Mouse (Mus musculus) macrophage (primary cell): ENCODE results near the gene Cdrt4. TPM values are rescaled to one million over a fixed set of nuclear protein-coding genes. Genes with fewer than 3 reads are reported as not detected.

ENCODE experiments used
- H3K27ac ChIP-seq: fragments of 350-480 bp; formaldehyde crosslinking; 2 replicates; pipeline ENCODE4 v1.9.0; 2021
- H3K36me3 ChIP-seq: fragments of 350-480 bp; formaldehyde crosslinking; 2 replicates; pipeline ENCODE4 v1.9.0; 2021; ENCODE audit errors: inconsistent target
- H3K4me3 ChIP-seq: fragments of 350-480 bp; formaldehyde crosslinking; 2 replicates; pipeline ENCODE4 v1.9.0; 2021; ENCODE audit errors: inconsistent target
- H3K79me2 ChIP-seq: fragments of 350-480 bp; formaldehyde crosslinking; 2 replicates; pipeline ENCODE4 v1.9.0; 2021; ENCODE audit errors: inconsistent target
- WGBS: methylation state at CpG from one replicate; pipeline ENCODE4 v1.1.7; 2026; ENCODE audit warnings: inconsistent platforms; ENCODE audit not compliant: missing documents; 5-methylcytosine and 5-hydroxymethylcytosine counted together
- polyA plus RNA-seq: library from polyadenylated mRNA; stranded (reverse); fragments of 250-400 nt; gene quantifications from 3 replicates; pipeline ENCODE4 v1.2.4, GENCODE M21; 2018; ENCODE audit warnings: inconsistent platforms

Cdrt4 gene
- polyA plus RNA-seq, 1 experiment from 2014 or later = not detected

DNA sequence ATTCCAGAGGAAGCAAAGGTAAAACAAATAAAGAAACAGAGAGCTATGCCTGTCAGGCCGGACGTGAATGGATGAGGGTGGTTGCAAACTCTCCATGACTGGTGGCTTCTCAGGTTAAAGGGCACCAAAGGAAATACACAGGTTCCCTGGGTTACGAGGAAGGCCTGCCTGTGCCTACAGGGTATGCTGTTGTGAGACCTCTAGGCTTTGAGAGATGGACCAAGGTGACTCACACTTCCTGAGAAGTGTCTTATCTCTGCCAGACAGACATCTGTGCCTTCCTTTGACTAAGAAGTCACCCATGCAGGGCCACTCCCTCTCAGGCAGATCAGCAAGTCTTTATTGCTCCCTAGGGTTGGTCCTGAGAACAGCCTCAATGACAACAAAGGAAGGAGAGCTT lies 21.2 kb upstream of the Cdrt4 start:
- Histone ChIP-seq H3K79me2 (no peaks in the 10 kb centered on the region), H3K36me3 (no peaks in the 10 kb centered on the region), H3K4me3 (no peak overlapping the region), H3K27ac (no peak overlapping the region)
- WGBS = 60% methylated on average over 3 of the region's 3 CpGs

DNA sequence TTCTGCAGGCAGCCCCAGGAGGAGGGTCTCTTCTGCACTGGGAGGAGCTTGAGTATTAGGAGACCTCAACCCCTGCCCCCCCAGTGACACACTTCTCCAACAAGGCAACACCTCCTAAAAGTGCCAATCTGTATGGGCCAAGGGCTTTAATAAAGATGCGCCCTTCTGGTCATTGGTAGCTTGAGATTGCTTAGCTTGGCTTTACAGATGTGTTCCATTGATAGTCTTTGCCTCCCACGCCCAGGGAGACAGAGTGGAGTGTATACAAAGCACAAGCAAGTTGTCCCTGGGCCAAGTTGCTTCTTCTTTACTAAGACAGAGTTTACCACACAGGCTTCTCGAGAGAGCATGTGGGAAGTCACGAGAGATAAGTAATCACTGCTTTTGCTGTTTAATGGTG lies 20.4 kb upstream of the Cdrt4 start:
- H3K36me3 ChIP-seq = no peaks in the 10 kb centered on the region
- no peaks in the 10 kb centered on the region for H3K79me2 ChIP-seq
- H3K27ac ChIP-seq = no peak overlapping the region
- H3K4me3 ChIP-seq = no peak overlapping the region
- WGBS = 91% methylated on average over 4 of the region's 4 CpGs

DNA sequence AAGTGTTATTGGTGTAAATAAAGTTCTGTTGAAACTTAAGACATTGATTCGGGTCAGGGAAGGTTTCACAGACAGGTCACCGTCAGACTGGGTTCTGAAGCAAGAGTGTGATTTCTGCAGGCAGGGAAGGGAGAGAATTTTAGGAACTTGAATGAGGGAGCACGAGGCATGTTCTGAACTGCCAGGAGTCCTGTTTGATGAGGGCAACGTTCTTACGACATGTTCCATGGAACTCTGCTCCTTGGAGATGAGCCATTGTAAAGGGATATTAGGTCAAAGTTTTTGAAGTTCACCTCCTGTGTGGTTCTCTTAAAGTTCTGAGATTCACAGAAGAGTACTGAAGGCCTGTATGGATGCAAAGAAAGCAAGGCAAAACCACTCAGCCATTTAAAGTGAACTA lies 19.9 kb upstream of the Cdrt4 start:
- no peaks in the 10 kb centered on the region for H3K36me3 ChIP-seq
- no peak overlapping the region for H3K27ac ChIP-seq
- no peak overlapping the region for H3K4me3 ChIP-seq
- 82% methylated on average over 5 of the region's 5 CpGs for WGBS
- H3K79me2 ChIP-seq = no peaks in the 10 kb centered on the region

- Histone ChIP-seq H3K4me3 (no peak overlapping the region), H3K27ac (no peak overlapping the region), H3K79me2 (no peaks in the 10 kb centered on the region), H3K36me3 (no peaks in the 10 kb centered on the region)
- 95% methylated on average over 9 of the region's 9 CpGs for WGBS
Observed at GRCm38 (mm10) chr11:62933099-62933498, 17.9 kb upstream of the Cdrt4 start.

GRCm38 (mm10) chr11:62934795-62935514 lies 16.0 kb upstream of the Cdrt4 start:
- H3K79me2 ChIP-seq = no peaks in the 10 kb centered on the region
- H3K4me3 ChIP-seq = no peak overlapping the region
- 89% methylated on average over 11 of the region's 11 CpGs for WGBS
- no peaks in the 10 kb centered on the region for H3K36me3 ChIP-seq
- H3K27ac ChIP-seq = no peak overlapping the region

DNA sequence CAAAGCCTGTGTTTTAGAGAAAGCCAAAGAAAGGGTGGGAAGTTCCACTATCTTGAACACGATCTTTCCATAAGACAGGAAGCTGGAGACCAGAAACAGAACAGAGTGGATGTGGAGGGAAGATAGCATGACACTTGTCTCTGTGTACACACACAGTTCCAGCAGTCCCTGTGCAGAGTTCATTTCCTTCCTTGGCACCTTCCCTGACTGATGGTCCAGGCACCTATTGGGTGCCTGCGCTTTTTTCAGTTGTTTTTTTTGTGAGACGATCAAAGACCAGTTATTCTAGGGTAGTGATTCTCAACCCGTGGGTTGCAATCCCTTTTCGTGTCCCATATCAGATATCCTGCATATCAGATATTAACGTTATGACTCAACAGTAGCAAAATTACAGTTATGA lies 13.0 kb upstream of the Cdrt4 start:
- Histone ChIP-seq H3K4me3 (no peak overlapping the region), H3K27ac (no peak overlapping the region), H3K36me3 (no peaks in the 10 kb centered on the region), H3K79me2 (no peaks in the 10 kb centered on the region)
- WGBS = 47% methylated on average over 6 of the region's 6 CpGs

DNA sequence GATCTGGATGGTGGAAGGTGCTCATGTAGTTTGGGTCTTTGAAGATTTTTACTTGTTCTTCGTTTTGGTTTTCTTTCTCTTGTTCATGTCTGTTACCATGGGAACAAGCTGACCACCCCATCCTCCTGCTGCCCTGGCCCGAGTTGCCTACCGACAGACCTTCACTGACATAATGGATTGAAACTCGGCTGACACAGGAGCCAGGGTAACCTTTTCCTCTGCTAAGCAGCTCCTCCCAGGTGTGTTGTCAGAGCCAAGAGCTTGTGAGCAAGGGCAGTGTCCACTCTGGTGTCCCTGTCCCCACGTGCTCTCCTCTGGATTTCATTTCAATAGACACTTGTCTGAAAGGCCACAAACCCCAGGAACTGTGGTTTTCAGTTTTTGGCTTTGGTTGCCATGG lies 12.1 kb upstream of the Cdrt4 start:
- WGBS = 85% methylated on average over 5 of the region's 5 CpGs
- no peak overlapping the region for H3K4me3 ChIP-seq
- no peaks in the 10 kb centered on the region for H3K36me3 ChIP-seq
- H3K27ac ChIP-seq = no peak overlapping the region
- no peaks in the 10 kb centered on the region for H3K79me2 ChIP-seq

DNA sequence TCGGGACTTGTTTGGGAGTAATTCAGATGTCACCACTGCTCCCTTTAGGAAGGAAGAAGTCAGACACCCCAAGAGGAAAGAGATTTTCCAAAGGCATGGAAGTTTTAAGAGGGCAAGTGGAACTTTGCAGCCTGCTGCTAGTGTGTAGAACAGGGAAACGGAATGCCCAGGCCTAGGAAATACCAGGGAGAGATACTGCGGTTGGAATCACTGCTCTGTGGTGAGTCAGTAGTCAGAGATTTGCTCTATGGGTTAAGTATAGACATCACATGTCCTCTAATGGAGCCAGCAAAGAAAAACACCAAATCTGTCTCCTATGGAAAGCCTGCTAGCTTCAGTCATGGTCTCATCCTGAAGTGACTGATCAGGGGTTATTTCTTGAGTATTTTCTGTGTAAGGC lies 10.8 kb upstream of the Cdrt4 start:
- H3K4me3 ChIP-seq = no peak overlapping the region
- H3K27ac ChIP-seq = no peak overlapping the region
- no peaks in the 10 kb centered on the region for H3K36me3 ChIP-seq
- 80% methylated on average over 3 of the region's 3 CpGs for WGBS
- H3K79me2 ChIP-seq = no peaks in the 10 kb centered on the region

DNA sequence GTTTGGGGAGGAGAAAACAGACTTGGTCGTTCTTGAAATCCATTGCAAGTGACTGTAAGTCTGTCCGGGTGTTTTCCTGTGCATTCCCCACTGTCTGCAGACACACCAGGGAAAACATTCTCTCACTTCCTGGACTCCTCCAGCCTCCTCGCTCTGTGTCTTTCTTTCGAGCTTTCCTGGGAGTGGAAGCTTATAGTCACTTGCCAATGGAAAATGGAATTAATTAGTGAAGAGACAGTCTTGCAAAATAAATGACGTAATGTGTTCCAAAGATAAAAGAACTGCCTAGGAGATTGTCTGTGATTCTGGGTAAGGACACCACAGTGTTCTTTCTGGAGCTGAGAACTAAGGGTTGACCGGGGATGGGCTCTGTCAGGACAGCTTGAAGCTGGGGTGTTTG lies 7.5 kb upstream of the Cdrt4 start:
- Histone ChIP-seq H3K27ac (no peak overlapping the region), H3K4me3 (no peak overlapping the region), H3K36me3 (no peaks in the 10 kb centered on the region), H3K79me2 (no peaks in the 10 kb centered on the region)
- WGBS = 62% methylated on average over 6 of the region's 6 CpGs

DNA sequence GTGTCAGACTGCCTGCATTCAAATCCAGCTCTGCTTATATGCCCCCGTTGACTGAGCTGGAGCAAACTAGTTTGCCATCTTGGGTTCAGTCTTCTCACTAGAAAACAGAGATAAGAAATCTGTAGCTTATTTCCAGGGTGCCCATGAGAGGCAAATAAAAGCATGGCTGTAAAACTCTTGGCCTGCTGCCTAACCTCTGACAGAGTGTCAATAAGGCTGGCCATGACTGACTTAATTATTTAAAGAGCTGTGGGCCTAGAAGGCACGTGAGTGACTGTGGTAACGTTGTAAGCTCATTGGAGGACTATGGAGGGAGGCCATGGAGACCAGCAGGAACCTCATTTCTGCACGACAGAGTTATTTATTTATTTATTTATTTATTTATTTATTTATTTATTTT lies 5.5 kb upstream of the Cdrt4 start:
- Histone ChIP-seq H3K36me3 (no peaks in the 10 kb centered on the region), H3K27ac (no peak overlapping the region), H3K4me3 (no peak overlapping the region), H3K79me2 (no peaks in the 10 kb centered on the region)
- WGBS = 88% methylated on average over 4 of the region's 4 CpGs

- no peak overlapping the region for H3K4me3 ChIP-seq
- H3K27ac ChIP-seq = no peak overlapping the region
- WGBS = 70% methylated on average over 1 of the region's 1 CpGs
- H3K36me3 ChIP-seq = no peaks in the 10 kb centered on the region
- H3K79me2 ChIP-seq = no peaks in the 10 kb centered on the region
Observed at GRCm38 (mm10) chr11:62949548-62949947, 1.4 kb upstream of the Cdrt4 start.

GRCm38 (mm10) chr11:62954766-62955165 lies 3.8 kb downstream of the Cdrt4 start:
- no peak overlapping the region for H3K27ac ChIP-seq
- H3K79me2 ChIP-seq = no peaks in the 10 kb centered on the region
- no peaks in the 10 kb centered on the region for H3K36me3 ChIP-seq
- 97% methylated on average over 3 of the region's 3 CpGs for WGBS
- no peak overlapping the region for H3K4me3 ChIP-seq

DNA sequence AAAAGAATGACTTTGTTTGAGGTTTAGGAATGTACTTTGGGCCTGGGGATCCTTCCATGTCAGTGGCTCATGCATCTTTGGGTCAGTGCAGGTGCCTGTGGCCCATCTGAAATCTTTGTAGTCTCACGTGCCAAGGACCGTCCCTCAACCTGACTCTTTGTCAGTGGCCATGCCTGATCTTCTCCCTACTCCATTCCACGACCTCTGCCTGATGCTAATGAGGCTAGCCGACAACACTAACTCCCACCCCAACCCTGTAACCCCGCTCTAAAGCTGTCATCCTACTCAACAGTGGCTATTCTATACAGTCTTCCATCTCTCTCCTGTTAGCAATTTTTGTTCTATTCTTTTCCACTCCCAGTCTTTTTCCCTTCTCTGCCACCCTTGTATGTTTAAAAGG lies 4.2 kb downstream of the Cdrt4 start:
- Histone ChIP-seq H3K36me3 (no peaks in the 10 kb centered on the region), H3K27ac (no peak overlapping the region), H3K4me3 (no peak overlapping the region), H3K79me2 (no peaks in the 10 kb centered on the region)
- 85% methylated on average over 5 of the region's 5 CpGs for WGBS

GRCm38 (mm10) chr11:62955776-62956175 lies 4.8 kb downstream of the Cdrt4 start:
- Histone ChIP-seq H3K79me2 (no peaks in the 10 kb centered on the region), H3K27ac (no peak overlapping the region), H3K4me3 (no peak overlapping the region), H3K36me3 (no peaks in the 10 kb centered on the region)
- WGBS = 25% methylated on average over 5 of the region's 6 CpGs

DNA sequence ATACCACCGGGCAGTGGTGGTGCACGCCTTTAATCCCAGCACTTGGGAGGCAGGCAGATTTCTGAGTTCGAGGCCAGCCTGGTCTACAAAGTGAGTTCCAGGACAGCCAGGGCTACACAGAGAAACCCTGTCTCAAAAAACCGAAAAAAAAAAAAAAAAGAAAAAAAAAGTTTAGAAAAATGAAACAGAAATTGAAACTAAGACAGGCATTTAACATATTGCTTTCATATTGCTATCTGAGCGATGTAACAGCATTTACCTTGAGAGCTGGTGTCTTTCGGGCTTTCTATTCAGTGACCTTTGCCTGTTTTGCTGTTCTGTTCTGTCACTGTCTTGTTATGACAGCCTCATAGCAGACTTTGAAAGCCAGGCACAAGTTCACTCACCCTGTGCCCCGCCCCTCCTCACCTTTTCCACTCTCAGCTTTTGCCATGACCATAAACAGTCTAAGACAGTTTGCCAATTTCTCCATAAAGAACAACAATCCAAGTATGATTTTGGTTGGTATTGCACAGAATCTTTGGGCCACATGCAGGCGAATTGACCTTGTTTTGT lies 6.7 kb downstream of the Cdrt4 start:
- 85% methylated on average over 6 of the region's 8 CpGs for WGBS
- no peaks in the 10 kb centered on the region for H3K79me2 ChIP-seq

DNA sequence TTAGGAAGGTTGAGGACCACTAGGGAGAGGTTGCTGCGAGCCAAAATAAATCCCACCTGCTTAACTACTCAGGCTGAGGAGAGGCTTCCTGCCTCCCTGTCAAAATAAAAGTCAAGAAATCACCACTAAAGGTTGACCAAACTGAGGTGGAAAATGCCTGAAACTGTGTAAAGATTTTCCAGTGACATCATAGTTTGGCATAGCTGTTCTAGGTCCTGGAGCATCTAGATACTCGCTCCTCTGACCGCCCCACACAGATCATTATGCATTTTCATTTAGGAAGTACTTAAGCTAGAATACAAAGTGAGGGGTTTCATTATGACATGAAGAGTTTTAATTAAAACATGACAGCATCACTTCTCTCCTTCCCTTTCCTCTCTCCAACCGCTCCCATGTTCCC lies 12.3 kb downstream of the Cdrt4 start:
- H3K4me3 ChIP-seq = no peak overlapping the region
- H3K79me2 ChIP-seq = no peaks in the 10 kb centered on the region
- no peak overlapping the region for H3K27ac ChIP-seq
- no peaks in the 10 kb centered on the region for H3K36me3 ChIP-seq
- 91% methylated on average over 4 of the region's 4 CpGs for WGBS

More for the DNA sequence above, 6.7 kb downstream of the Cdrt4 start:
- Histone ChIP-seq H3K27ac (no peak overlapping the region), H3K36me3 (no peaks in the 10 kb centered on the region), H3K4me3 (no peak overlapping the region)
